Mouse (Mus musculus) cortical plate, adult 2 months (tissue): ENCODE measurements around the gene Ccdc162.

Source experiments
- CTCF ChIP-seq: fragments of 200-500 bp; IDR thresholded peaks from 2 replicates; pipeline ENCODE4 v1.5.1; 2011; ENCODE audit warnings: mild to moderate bottlenecking, control low read depth, low read length; ENCODE audit not compliant: insufficient read depth; ENCODE audit errors: extremely low read depth
- POLR2A ChIP-seq: fragments of 200-500 bp; IDR thresholded peaks from 2 replicates; pipeline ENCODE4 v1.6.1; 2011; ENCODE audit warnings: mild to moderate bottlenecking, low read length, control low read depth; ENCODE audit not compliant: insufficient read depth; ENCODE audit errors: extremely low read depth

DNA sequence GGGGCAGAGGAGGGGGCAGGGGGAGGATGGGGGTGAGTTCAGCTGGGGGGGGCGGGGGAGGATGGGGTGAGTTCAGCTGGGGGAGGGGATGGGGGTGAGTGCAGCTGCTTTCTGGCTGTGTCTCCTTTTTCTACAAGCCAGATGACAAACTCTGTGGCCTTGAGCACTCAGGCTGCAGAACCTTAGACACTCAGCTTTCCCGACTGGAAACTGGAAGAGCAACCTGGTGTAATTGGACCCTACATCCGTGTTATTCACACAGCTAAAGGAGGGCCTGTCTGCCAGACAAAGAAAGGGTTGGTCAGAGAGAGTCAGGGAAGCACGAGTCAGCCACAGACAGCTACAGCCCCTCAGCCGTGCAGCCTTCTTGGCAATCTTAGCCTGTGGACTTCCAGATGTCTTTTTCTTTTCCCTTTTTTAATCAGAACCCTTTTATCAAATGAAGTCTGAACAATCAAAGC lies 133.5 kb downstream of the Ccdc162 start:
- TF ChIP-seq CTCF (no peak), POLR2A (no peak)
